Mouse (Mus musculus) ovary, postnatal 10 days (tissue): ENCODE data around the gene Nup93.

Experiments
- DNase-seq: peaks from one replicate; pipeline ENCODE4 v3.0.0; 2022; ENCODE audit warnings: low spot score

Nup93 gene

GRCm38 (mm10) chr8:94320036-94320435 lies 105.7 kb downstream of the Nup93 start:
- no peak for DNase-seq

- DNase-seq = no peak
Observed at GRCm38 (mm10) chr8:94322083-94322482, 107.7 kb downstream of the Nup93 start.

- DNase-seq = no peak
Observed at GRCm38 (mm10) chr8:94323041-94323440, 108.7 kb downstream of the Nup93 start.

GRCm38 (mm10) chr8:94324071-94324470 lies 109.7 kb downstream of the Nup93 start:
- no peak for DNase-seq

- DNase-seq = no peak
Observed at GRCm38 (mm10) chr8:94326016-94326415, 111.7 kb downstream of the Nup93 start.

DNA sequence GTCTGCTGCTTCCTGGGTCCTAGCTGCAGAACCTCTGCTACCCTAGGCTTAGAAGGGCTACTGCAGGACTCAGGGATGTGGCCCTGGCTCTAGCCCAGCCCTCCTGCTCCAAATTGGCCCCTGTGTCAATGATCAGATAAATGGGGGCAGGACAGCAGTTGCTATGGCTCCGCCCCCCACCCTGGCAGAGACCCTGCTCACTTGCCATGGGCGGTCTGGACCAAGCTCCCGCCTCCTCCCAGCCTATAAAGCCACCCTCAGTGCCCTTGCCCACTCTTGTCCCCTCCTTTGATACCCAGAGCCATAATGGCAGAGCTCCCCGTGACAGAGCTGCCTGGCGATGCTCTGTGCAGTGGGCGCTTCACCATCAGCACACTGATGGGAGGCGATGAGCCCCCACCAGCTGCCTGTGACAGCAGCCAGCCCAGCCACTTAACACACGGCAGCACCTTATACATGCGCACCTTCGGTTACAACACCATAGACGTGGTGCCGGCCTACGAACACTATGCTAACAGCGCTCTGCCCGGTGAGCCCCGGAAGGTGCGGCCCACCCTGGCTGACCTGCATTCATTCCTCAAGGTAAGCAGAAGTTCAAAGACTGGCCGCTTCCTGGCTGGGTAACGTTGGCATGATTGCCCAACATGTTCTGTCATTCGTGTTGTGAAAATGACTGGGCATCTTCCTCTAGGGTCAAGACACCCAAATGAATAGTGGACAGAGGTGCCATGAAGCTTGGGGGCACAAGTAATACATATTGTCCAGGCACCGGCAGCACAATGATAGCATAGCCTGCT lies 114.8 kb downstream of the Nup93 start, which contains the start of gene Slc12a3:
Slc12a3 (plus strand) TSS at position 270 of the 797 bp plus-strand sequence.
- DNase-seq = no peak

DNA sequence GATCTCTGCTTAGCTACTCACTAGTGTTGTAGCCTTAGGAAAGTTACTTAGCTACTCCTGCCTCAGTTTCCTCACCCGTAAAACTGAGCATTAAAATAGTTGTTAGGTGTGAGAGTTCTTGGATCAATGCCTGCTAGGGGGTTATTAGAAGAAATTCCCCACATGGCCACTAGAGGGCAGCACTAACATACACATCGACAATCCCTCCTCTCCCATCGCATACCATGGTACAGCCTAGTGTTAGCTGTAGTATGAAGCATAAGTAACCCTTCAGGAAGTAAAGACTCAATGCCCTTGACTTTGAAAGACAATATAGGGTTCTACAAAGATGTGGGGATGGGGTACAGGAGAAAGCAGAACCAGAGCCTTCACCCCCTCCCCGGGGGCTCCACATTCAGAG lies 116.4 kb downstream of the Nup93 start:
- DNase-seq = no peak

GRCm38 (mm10) chr8:94333345-94333744 lies 119.0 kb downstream of the Nup93 start:
- DNase-seq = no peak

DNA sequence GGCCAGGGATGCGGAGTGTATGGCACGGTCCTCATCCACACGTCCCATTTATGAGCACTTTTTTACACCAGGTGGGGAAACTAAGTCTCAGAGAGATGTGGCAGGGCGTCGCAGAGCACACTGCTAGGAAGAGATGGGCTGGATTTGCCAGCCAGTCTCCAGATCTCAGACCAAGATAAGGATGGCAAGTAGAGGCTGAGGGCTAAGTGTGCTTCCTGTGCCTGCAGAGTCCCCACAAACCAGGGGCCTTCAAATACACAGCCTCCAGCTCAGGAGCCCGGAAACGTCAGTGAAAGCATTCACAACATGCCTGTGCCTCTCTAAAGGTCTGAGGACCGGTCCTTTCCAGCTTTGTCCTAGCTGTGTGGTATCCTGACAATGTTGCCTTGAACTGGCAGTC lies 123.2 kb downstream of the Nup93 start:
- no peak for DNase-seq

- no peak for DNase-seq
Observed at GRCm38 (mm10) chr8:94340796-94341195, 126.4 kb downstream of the Nup93 start.

DNA sequence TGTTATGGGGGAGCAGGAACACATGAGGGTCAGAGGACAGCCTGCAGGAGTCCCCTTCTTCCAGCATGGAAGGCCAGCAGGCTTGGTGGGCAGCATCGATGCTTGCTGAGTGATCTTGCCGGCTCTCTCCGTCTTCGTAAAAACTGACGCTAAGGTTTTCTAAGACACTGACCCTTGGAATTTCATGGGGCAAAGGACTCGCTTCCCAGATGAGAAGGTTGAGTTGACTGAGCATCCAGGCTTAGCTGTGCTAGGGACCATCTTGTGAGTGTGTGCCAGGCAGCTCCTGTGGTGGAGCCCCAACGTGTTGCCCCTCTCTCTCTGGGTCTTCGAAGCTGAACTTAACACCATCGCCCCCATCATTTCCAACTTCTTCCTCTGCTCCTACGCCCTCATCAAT lies 128.3 kb downstream of the Nup93 start:
- no peak for DNase-seq

DNA sequence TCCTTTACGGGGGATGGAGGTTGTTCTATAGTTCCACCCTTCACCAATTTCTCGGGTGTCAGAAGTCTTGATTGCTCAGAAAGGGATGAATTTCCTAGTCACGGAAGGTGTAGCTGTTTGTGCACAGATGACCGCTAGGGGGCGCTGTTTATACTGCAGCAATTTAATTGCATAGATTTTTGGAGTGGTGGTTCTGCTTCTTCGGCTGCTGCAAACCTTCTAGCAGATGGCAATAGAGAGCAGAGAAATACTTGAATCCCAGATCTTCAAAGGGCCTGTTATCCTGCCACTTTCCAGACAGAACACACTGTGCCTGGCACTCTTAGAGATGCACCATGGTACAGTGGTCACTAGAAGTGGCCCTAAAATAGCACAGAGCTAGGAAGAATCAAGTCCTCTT lies 128.9 kb downstream of the Nup93 start:
- peak; percentile 57 for DNase-seq

GRCm38 (mm10) chr8:94343778-94344320 lies 129.5 kb downstream of the Nup93 start:
- DNase-seq = no peak

DNA sequence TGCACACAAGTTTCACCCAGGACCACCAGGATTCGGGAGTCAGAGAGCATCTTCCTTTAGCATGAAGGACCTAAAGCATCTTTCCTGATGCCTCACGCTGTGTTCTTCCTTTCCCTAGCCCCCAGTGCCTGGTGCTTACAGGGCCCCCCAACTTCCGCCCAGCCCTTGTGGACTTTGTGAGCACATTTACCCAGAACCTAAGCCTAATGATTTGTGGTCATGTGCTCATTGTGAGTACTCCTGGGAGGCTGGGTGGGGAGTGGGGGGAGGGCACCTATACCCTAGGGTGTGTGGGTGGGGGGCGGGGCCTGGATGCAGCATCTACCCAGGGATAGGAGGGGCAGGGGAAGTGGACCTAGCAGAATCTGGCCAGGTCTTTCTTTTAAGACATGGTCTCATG lies 131.3 kb downstream of the Nup93 start:
- DNase-seq = no peak

DNA sequence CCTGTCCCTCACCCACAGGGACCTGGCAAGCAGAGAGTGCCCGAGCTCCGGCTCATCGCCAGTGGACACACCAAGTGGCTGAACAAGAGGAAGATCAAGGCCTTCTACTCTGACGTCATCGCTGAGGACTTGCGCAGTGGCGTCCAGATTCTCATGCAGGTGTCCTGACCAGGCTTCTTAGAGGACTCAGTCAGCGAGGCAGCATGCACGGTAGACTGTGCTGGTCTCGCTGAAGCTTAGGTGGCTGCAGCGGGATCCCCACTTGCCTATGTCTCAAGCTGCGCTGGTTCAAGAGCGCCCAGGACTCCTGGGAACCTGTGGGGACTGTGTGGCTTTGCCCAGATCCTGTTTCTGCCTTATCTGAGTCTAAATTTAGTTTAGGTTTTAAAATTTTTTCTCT lies 131.9 kb downstream of the Nup93 start:
- DNase-seq = no peak

DNA sequence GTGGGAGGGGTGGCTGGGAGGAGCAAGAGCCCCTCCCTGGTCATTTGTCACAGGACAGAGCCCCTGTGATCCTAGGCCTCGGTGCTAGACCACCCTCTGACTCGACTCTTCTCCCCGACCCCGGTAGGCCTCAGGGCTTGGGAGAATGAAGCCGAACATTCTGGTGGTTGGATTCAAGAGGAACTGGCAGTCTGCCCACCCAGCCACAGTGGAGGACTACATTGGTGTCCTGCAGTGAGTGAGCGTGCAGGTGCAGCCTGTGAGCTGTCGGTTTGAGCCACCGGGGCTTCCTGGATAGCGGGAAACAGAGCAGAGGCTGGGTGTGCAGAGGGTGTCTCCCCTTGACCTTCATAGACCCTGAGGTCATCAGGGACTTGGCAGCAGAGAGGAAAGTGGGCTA lies 134.1 kb downstream of the Nup93 start:
- no peak for DNase-seq

GRCm38 (mm10) chr8:94354069-94354531 lies 139.7 kb downstream of the Nup93 start:
- no peak for DNase-seq

DNA sequence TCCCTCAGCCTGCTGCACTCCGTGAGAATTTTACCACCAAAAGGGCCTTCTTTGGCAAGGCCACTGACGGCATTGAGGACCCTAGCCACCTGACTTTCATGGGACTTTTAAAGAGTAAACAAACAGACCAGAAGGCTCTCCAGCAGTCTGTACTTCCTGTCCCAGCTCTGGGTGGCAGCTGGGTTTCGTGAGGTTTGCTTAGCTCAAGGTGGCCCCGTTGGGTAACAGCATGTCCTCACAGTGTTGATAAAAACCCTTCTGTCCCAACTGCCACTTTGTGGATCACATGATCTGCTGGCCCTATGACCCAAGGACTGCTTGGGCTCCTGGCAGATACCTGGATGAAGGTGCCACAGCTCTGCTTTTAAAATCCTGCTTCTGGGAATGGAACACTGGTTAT lies 140.2 kb downstream of the Nup93 start:
- no peak for DNase-seq

DNA sequence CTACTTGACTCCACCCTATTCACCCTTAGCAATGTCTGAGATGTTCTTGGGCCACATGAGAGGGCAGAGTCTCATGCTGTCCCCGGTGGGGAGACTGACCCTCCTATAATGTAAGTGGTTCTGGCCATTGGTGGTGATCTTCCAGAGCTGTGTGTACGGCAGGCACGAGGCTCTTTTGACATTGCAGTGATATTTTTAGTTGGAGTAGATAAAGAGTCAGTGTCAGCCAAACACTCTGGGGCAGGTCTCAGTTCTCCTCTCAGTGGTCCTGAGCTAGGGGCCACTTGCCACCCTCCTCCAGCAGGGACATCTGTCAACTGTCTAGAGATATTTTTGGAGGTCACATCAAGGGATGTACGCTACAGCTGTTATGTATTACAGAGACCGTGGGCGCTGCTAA lies 142.9 kb downstream of the Nup93 start:
- no peak for DNase-seq

DNA sequence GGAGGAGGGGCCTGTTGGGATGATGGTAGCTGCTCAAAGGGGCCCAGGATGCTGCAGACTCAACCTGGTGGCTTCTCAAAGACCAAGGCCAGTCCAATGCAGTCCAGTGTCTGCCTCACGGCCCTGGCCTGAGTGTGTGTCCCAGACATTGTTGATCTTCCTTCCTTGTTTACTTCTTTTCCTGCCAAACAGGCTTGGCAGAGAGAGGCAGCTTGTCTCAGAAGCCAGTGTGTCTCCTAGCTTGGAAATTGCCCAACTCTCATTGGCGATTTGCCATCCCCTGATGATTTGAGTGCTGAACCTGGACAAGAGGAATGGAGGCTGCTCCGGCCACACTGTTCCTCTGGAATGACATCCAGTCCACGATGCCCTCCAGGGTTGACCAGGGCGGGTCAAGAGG lies 144.2 kb downstream of the Nup93 start:
- DNase-seq = peak; percentile 55

DNA sequence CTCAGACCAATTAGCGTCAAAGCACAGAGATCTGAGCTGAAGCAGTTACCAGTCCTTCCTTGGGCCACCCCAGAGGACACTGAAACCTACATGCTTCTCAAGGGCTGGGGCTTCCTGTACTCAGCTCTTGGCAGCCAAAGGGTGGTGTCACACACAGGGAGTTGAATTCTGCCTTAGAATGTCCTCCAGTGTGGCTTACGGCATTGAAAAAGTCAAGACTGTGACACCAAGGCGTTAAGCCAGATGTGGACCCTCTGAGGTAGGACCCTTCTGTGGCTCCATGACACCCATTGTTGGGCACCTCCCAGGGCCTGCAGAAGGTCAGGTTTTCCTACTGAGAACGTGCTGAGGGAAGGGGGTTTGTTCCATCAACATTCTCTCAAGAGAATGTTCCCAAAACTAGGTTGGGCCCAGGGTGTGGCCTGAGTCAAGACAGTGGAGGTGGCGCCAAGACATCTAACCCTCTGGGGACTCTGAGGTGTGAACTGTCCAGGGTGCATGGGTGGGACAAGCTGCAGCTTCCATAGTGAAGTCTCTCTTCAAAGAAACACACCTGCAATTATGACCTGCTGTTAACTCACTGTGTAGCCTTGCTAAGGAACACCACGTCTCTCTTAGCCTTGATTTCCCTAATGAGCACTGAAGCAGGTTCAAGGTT lies 147.5 kb downstream of the Nup93 start:
- DNase-seq = no peak

GRCm38 (mm10) chr8:94362607-94363239 lies 148.4 kb downstream of the Nup93 start:
- no peak for DNase-seq

- DNase-seq = no peak
Observed at GRCm38 (mm10) chr8:94363288-94363688, 148.9 kb downstream of the Nup93 start.
